Mouse (Mus musculus) small intestine, adult 2 months (tissue): ENCODE data around the gene Sobp.

Experiments used
- CTCF ChIP-seq: fragments of 200-500 bp; IDR thresholded peaks from 2 replicates; pipeline ENCODE4 v1.5.1; 2012; ENCODE audit warnings: low read depth, mild to moderate bottlenecking, control low read depth, inconsistent platforms, low read length, moderate library complexity, mixed read lengths; ENCODE audit not compliant: insufficient replicate concordance, insufficient read length; ENCODE audit errors: extremely low read depth
- POLR2A ChIP-seq: fragments of 200-500 bp; IDR thresholded peaks from 2 replicates; pipeline ENCODE4 v1.6.1; 2012; ENCODE audit warnings: low read depth, mild to moderate bottlenecking, control low read depth, inconsistent platforms, low read length, moderate library complexity

- TF ChIP-seq CTCF (no peak), POLR2A (no peak)
Observed at GRCm38 (mm10) chr10:43005677-43006076, 168.7 kb downstream of the Sobp start.
